Mouse (Mus musculus) bone marrow, adult 2 months (tissue): ENCODE results near the gene Hp1bp3.

Source experiments
- CTCF ChIP-seq: fragments of 200-500 bp; IDR thresholded peaks from 2 replicates; pipeline ENCODE4 v1.5.1; 2011; ENCODE audit warnings: low read length, control low read depth; ENCODE audit not compliant: control insufficient read depth, insufficient read depth
- POLR2A ChIP-seq: fragments of 200-500 bp; IDR thresholded peaks from 2 replicates; pipeline ENCODE4 v1.6.1; 2011; ENCODE audit warnings: low read depth, mild to moderate bottlenecking, control low read depth, low read length, borderline replicate concordance; ENCODE audit not compliant: control insufficient read depth

DNA sequence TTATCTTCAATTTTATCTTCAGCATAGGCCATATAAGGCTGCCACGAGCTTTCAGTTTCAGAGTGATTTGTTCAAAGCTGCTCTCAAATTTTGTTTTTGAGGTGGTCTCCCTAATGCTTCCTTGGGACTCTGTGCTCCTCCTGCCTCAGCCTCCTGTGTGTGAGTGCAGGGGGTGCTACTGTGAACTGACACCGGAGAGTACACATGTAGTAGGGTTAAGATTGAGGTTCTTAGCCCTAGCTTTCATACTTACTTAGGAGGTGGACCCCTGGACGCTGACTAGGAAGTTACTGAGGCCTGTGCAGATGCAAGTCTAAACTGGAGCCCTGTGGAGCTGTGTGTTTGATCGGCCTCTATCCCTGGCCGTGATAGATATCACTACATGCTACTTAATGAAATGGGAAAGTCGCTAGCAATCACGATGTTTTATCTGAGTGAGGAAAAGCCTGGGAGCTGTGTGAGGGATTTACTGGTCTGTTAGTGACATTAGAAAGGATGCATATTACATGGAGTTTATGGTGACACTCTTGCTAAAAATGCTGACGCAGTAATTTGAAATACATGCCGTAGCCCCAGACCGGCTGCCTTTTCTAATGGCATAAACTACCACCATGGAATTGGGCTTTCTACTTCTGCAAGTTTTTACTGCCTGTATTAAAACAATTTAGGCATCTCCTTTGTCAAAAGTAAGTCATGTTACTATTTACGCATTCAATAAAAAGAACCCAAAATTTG lies 2.0 kb downstream of the Hp1bp3 start:
- TF ChIP-seq CTCF (no peak), POLR2A (no peak)
